Mouse (Mus musculus) hindbrain, embryonic 16.5 days (tissue): ENCODE results near the gene Nr5a2. TPM values are rescaled to one million over a fixed set of nuclear protein-coding genes. Genes with fewer than 3 reads are reported as not detected.

Source experiments
- ATAC-seq: fragments of 200-750 bp; cut with Nextera tagmentation; 2 replicates; pipeline ENCODE4 v1.8.0; 2017; ENCODE audit warnings: moderate TSS enrichment, moderate library complexity
- H3K27ac ChIP-seq: fragments of 300-500 bp; sonication (generic); 2 replicates; pipeline ENCODE4 v1.5.1; 2014; ENCODE audit warnings: low read depth, mild to moderate bottlenecking, control low read depth, low read length, moderate library complexity
- H3K27me3 ChIP-seq: fragments of 300-500 bp; sonication (generic); replicated peaks from 2 replicates; pipeline ENCODE4 v1.6.1; 2014; ENCODE audit warnings: low read length; ENCODE audit not compliant: control insufficient read depth, insufficient read depth
- H3K36me3 ChIP-seq: fragments of 300-500 bp; sonication (generic); 2 replicates; pipeline ENCODE4 v1.6.1; 2014; ENCODE audit warnings: mild to moderate bottlenecking, low read length, moderate library complexity, mixed read lengths; ENCODE audit not compliant: control insufficient read depth, insufficient read depth
- H3K4me1 ChIP-seq: fragments of 300-500 bp; sonication (generic); 2 replicates; pipeline ENCODE4 v1.6.1; 2014; ENCODE audit warnings: low read depth, low read length; ENCODE audit not compliant: control insufficient read depth, insufficient read depth
- H3K4me2 ChIP-seq: fragments of 300-500 bp; sonication (generic); 2 replicates; pipeline ENCODE4 v1.6.1; 2014; ENCODE audit warnings: mild to moderate bottlenecking, low read length, control low read depth, moderate library complexity
- H3K4me3 ChIP-seq: fragments of 300-500 bp; sonication (generic); 2 replicates; pipeline ENCODE4 v1.5.1; 2014; ENCODE audit warnings: mild to moderate bottlenecking, low read length, control low read depth, moderate library complexity
- H3K9ac ChIP-seq: fragments of 300-500 bp; sonication (generic); 2 replicates; pipeline ENCODE4 v1.6.1; 2014; ENCODE audit warnings: low read depth, mild to moderate bottlenecking, control low read depth, low read length, moderate library complexity
- H3K9me3 ChIP-seq: fragments of 300-500 bp; sonication (generic); 2 replicates; pipeline ENCODE4 v1.6.1; 2014; ENCODE audit warnings: mild to moderate bottlenecking, low read length, moderate library complexity; ENCODE audit not compliant: control insufficient read depth
- WGBS: fragments of 180-500 bp; shearing (Covaris S2); extraction: QIAGEN DNeasy Blood & Tissue Kit; methylation state at CpG from one replicate; pipeline ENCODE4 v1.1.7; 2014; 5-methylcytosine and 5-hydroxymethylcytosine counted together
- polyA plus RNA-seq: library from polyadenylated mRNA; unstranded; fragments of >200 nt; fragmentation: Nextera tagmentation; extraction: Ambion mirVana; gene quantifications from 2 replicates; pipeline ENCODE4 v1.2.1, GENCODE M21; 2015

The Nr5a2 gene
- polyA plus RNA-seq, 1 experiment from 2014 or later, result 0.55 TPM

DNA sequence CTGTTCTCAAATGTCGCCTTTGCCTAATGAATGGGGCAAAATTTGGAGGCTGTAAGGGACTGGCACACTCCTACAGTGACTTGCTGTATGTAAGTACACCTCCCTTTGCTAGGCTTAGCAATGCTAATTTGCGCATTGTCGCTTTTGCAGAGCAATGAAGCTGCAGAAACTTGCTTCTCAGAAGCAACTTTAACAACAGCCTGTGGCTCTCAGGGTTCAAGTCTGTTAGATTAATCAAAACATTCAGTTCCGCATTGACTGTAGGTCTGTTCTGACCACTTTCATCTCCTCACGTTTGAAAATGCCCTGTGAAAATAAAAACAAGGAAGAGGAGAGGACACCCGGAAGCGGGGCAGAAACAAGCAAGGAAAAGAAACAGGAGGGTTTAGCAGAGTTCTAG is 14.8 kb downstream of the Nr5a2 start:
- Histone ChIP-seq H3K4me1 (peaks cover 11% of the 10 kb centered on the region), H3K4me2 (peak overlapping the region; percentile 12; the same call in 1 of the 2 replicates), H3K9me3 (no peaks in the 10 kb centered on the region), H3K36me3 (no peaks in the 10 kb centered on the region), H3K27me3 (peaks cover 34% of the 10 kb centered on the region), H3K9ac (no peak overlapping the region), H3K4me3 (no peak overlapping the region), H3K27ac (no peak overlapping the region)
- ATAC-seq, result no peak
- 4% methylated on average over 7 of the region's 7 CpGs for WGBS

- Histone ChIP-seq H3K4me3 (no peak overlapping the region), H3K27me3 (peaks cover 21% of the 10 kb centered on the region), H3K27ac (no peak overlapping the region), H3K36me3 (no peaks in the 10 kb centered on the region), H3K4me2 (no peak overlapping the region), H3K9me3 (no peaks in the 10 kb centered on the region), H3K9ac (no peak overlapping the region), H3K4me1 (no peaks in the 10 kb centered on the region)
- no peak for ATAC-seq
- WGBS, result 62% methylated on average over 5 of the region's 5 CpGs
Measured at GRCm38 (mm10) chr1:136940603-136941002, 19.6 kb downstream of the Nr5a2 start.

- ATAC-seq, result no peak
- Histone ChIP-seq H3K9ac (no peak overlapping the region), H3K4me1 (no peaks in the 10 kb centered on the region), H3K36me3 (no peaks in the 10 kb centered on the region), H3K27ac (no peak overlapping the region), H3K4me3 (no peak overlapping the region), H3K9me3 (no peaks in the 10 kb centered on the region), H3K4me2 (no peak overlapping the region), H3K27me3 (peaks cover 11% of the 10 kb centered on the region)
- 93% methylated on average over 1 of the region's 1 CpGs for WGBS
Measured at GRCm38 (mm10) chr1:136939220-136939619, 21.0 kb downstream of the Nr5a2 start.

GRCm38 (mm10) chr1:136935960-136936324 is 24.3 kb downstream of the Nr5a2 start:
- H3K4me3 ChIP-seq, result no peak overlapping the region
- no peak overlapping the region for H3K4me2 ChIP-seq
- H3K27ac ChIP-seq, result no peak overlapping the region
- no peaks in the 10 kb centered on the region for H3K4me1 ChIP-seq
- 89% methylated on average over 9 of the region's 9 CpGs for WGBS
- H3K9ac ChIP-seq, result no peak overlapping the region
- H3K27me3 ChIP-seq, result no peaks in the 10 kb centered on the region
- H3K9me3 ChIP-seq, result no peaks in the 10 kb centered on the region
- H3K36me3 ChIP-seq, result no peaks in the 10 kb centered on the region
- no peak for ATAC-seq

DNA sequence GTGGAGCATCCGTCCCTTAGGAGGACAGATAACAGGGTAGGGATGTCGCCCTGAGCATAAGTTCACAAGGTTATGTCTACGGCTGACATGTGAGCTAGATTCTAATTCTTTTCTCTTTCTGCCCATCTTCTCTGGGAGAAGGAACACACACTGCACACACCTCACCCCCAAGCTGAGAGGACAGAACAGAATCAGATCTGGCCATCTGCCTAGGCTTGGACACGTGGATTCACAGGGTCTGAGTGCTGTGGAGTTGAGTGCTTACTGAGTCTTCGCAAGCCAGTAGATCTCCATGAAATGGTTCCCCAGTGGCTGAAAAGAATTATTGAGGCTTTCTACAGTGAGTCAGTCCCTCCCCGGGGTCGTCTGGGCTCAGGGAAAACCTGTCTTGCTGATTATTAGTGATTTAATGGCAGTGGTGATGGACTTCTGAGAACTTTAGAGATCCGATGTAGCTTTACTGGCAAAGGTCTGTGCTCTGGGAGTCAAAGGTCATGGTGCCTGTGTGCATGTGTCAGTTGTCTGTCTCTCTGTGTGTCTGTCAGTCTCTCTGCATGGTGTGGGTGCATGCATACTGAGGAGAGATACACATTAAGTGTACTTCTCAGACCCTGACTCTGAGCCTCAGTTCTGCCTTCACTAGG is 24.8 kb downstream of the Nr5a2 start:
- Histone ChIP-seq H3K36me3 (no peaks in the 10 kb centered on the region), H3K27me3 (no peaks in the 10 kb centered on the region), H3K4me3 (no peak overlapping the region), H3K9ac (no peak overlapping the region), H3K9me3 (no peaks in the 10 kb centered on the region), H3K27ac (no peak overlapping the region), H3K4me2 (no peak overlapping the region), H3K4me1 (no peaks in the 10 kb centered on the region)
- 69% methylated on average over 8 of the region's 8 CpGs for WGBS
- no peak for ATAC-seq

- no peaks in the 10 kb centered on the region for H3K4me1 ChIP-seq
- H3K27ac ChIP-seq, result no peak overlapping the region
- no peak for ATAC-seq
- H3K9me3 ChIP-seq, result no peaks in the 10 kb centered on the region
- WGBS, result 89% methylated on average over 10 of the region's 10 CpGs
- H3K36me3 ChIP-seq, result no peaks in the 10 kb centered on the region
- no peak overlapping the region for H3K4me3 ChIP-seq
- no peak overlapping the region for H3K4me2 ChIP-seq
- H3K9ac ChIP-seq, result no peak overlapping the region
- no peaks in the 10 kb centered on the region for H3K27me3 ChIP-seq
Measured at GRCm38 (mm10) chr1:136934051-136934450, 26.2 kb downstream of the Nr5a2 start.

DNA sequence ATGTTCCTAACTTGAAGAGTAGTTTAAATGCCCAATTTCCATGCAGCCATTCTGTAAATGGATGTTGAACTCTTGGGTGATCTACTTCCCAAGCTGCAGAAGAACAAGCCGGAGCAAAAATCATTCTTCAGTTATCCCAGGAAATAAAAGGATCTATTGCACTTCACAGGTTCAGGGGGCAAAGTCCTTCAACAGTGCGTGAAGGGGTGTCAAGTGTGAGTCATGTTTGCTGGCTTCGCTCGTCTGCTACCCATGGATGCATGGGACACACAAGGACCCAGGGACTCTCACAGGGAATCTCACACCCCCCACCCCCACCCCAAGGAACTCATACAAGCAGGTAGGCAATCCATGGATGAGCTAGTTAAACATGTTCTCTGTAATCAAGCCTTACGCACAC is 29.2 kb downstream of the Nr5a2 start:
- Histone ChIP-seq H3K4me2 (no peak overlapping the region), H3K27me3 (no peaks in the 10 kb centered on the region), H3K27ac (no peak overlapping the region), H3K4me3 (no peak overlapping the region), H3K4me1 (no peaks in the 10 kb centered on the region), H3K9me3 (no peaks in the 10 kb centered on the region), H3K9ac (no peak overlapping the region), H3K36me3 (no peaks in the 10 kb centered on the region)
- 94% methylated on average over 5 of the region's 5 CpGs for WGBS
- no peak for ATAC-seq

- Histone ChIP-seq H3K4me3 (no peak overlapping the region), H3K9ac (no peak overlapping the region), H3K4me1 (no peaks in the 10 kb centered on the region), H3K36me3 (no peaks in the 10 kb centered on the region), H3K9me3 (no peaks in the 10 kb centered on the region), H3K27ac (no peak overlapping the region), H3K27me3 (no peaks in the 10 kb centered on the region), H3K4me2 (no peak overlapping the region)
- WGBS, result 98% methylated on average over 6 of the region's 6 CpGs
- ATAC-seq, result no peak
Measured at GRCm38 (mm10) chr1:136929743-136930142, 30.5 kb downstream of the Nr5a2 start.

- no peak overlapping the region for H3K27ac ChIP-seq
- no peak for ATAC-seq
- no peaks in the 10 kb centered on the region for H3K27me3 ChIP-seq
- H3K4me1 ChIP-seq, result no peaks in the 10 kb centered on the region
- 57% methylated on average over 9 of the region's 9 CpGs for WGBS
- H3K9me3 ChIP-seq, result no peaks in the 10 kb centered on the region
- no peak overlapping the region for H3K4me3 ChIP-seq
- no peaks in the 10 kb centered on the region for H3K36me3 ChIP-seq
- no peak overlapping the region for H3K4me2 ChIP-seq
- no peak overlapping the region for H3K9ac ChIP-seq
Measured at GRCm38 (mm10) chr1:136927428-136927827, 32.8 kb downstream of the Nr5a2 start.

- Histone ChIP-seq H3K27ac (no peak overlapping the region), H3K27me3 (no peaks in the 10 kb centered on the region), H3K4me1 (no peaks in the 10 kb centered on the region), H3K36me3 (no peaks in the 10 kb centered on the region), H3K4me2 (no peak overlapping the region), H3K9me3 (no peaks in the 10 kb centered on the region), H3K4me3 (no peak overlapping the region), H3K9ac (no peak overlapping the region)
- WGBS, result 5% methylated on average over 3 of the region's 3 CpGs
- no peak for ATAC-seq
Measured at GRCm38 (mm10) chr1:136926026-136926425, 34.2 kb downstream of the Nr5a2 start.
